Mouse (Mus musculus): ENCODE data around the gene Bhlhe41. TPM values are rescaled to one million over a fixed set of nuclear protein-coding genes. Genes with fewer than 3 reads are reported as not detected.

The Bhlhe41 gene
- polyA plus RNA-seq, 1 experiment = 3.9 TPM

GRCm38 (mm10) chr6:145854756-145855155, 10.6 kb downstream of the Bhlhe41 start:
- H3K79me3 ChIP-seq (ENCODE audit: low read depth) = no peaks in the 10 kb centered on the region
- no peak overlapping the region for H3K4me3 ChIP-seq (ENCODE audit: insufficient read depth, poor library complexity, severe bottlenecking)
- no peak overlapping the region for H3ac ChIP-seq (ENCODE audit: control insufficient read depth, insufficient read length, low read depth)
- no peak for TF ChIP-seq CTCF (IDR thresholded peaks at IDR 0.05; ENCODE audit: control insufficient read depth, insufficient read depth, insufficient read length)
- TF ChIP-seq MYOG (IDR thresholded peaks at IDR 0.05; ENCODE audit: control insufficient read depth, extremely low read depth, insufficient read length) = no peak
- no peak for TF ChIP-seq MYOD1 (IDR thresholded peaks at IDR 0.05; ENCODE audit: control insufficient read depth, insufficient read length, low read depth)
- TF ChIP-seq USF1 (IDR thresholded peaks at IDR 0.05; ENCODE audit: low read depth) = no peak
- TF ChIP-seq MAX (IDR thresholded peaks at IDR 0.05) = no peak
- no peak for TF ChIP-seq CEBPB (IDR thresholded peaks at IDR 0.05; ENCODE audit: low read depth)
- no peak for TF ChIP-seq FOSL1 (IDR thresholded peaks at IDR 0.05; ENCODE audit: insufficient read depth, low read length, poor library complexity, severe bottlenecking)
- no peaks in the 10 kb centered on the region for H3K27me3 ChIP-seq (ENCODE audit: control insufficient read depth, insufficient read depth, insufficient read length)
- H3K36me3 ChIP-seq (ENCODE audit: control insufficient read depth, insufficient read depth) = no peaks in the 10 kb centered on the region
- no peaks in the 10 kb centered on the region for H3K79me2 ChIP-seq (ENCODE audit: control insufficient read depth, insufficient read depth)

DNA sequence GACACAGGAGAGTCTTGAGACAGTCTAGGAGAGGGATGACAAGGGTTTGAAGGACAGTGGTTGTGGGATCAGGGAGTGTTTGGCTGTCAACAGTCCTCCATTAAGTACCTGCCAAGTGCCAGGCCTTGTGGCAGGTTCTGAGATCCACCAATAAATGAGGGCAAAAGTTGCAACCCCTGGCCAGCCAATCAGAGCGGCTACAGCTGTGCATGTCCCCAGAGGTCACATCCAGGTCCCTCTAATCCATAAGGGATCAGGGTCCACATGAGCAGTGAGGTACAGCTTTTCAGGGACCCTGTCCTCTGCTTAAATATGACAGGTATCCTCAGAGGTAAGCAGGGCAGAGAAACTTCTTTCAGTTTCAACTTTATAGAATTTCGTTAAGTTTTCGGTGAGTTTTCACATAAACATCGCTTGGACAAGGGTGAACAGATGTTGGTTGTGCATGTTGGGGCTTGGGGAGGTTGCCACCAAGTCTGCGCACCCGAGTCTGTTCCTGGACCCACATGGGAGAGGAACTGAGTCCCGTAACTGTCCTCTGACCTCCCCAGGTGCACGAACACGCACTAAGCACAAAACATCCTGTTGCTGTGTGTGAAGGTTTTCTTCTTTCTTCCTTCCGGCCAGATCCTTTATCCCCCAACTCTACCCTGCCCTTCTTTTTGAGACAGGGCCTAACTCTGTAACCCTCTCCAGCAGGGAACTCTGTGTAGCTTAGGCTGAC, 11.8 kb downstream of the Bhlhe41 start:
- Histone ChIP-seq H3K79me3 (ENCODE audit: low read depth) (no peaks in the 10 kb centered on the region), H3K27me3 (ENCODE audit: control insufficient read depth, insufficient read depth, insufficient read length) (no peaks in the 10 kb centered on the region), H3K4me3 (ENCODE audit: insufficient read depth, poor library complexity, severe bottlenecking) (no peak overlapping the region), H3K36me3 (ENCODE audit: control insufficient read depth, insufficient read depth) (no peaks in the 10 kb centered on the region), H3K79me2 (ENCODE audit: control insufficient read depth, insufficient read depth) (no peaks in the 10 kb centered on the region), H3ac (ENCODE audit: control insufficient read depth, insufficient read length, low read depth) (no peak overlapping the region)
- TF ChIP-seq MYOG (IDR thresholded peaks at IDR 0.05; ENCODE audit: control insufficient read depth, extremely low read depth, insufficient read length) (no peak), CTCF (IDR thresholded peaks at IDR 0.05; ENCODE audit: control insufficient read depth, insufficient read depth, insufficient read length) (no peak), MYOD1 (IDR thresholded peaks at IDR 0.05; ENCODE audit: control insufficient read depth, insufficient read length, low read depth) (no peak), CEBPB (IDR thresholded peaks at IDR 0.05; ENCODE audit: low read depth) (no peak), MAX (IDR thresholded peaks at IDR 0.05) (no peak), USF1 (IDR thresholded peaks at IDR 0.05; ENCODE audit: low read depth) (no peak)

- H3K27me3 ChIP-seq (ENCODE audit: control insufficient read depth, insufficient read depth, insufficient read length) = no peaks in the 10 kb centered on the region
- H3K36me3 ChIP-seq (ENCODE audit: control insufficient read depth, insufficient read depth) = no peaks in the 10 kb centered on the region
- TF ChIP-seq USF1 (IDR thresholded peaks at IDR 0.05; ENCODE audit: low read depth) (no peak), FOSL1 (IDR thresholded peaks at IDR 0.05; ENCODE audit: insufficient read depth, low read length, poor library complexity, severe bottlenecking) (no peak), MYOD1 (IDR thresholded peaks at IDR 0.05; ENCODE audit: control insufficient read depth, insufficient read length, low read depth) (no peak), MYOG (IDR thresholded peaks at IDR 0.05; ENCODE audit: control insufficient read depth, extremely low read depth, insufficient read length) (no peak), CTCF (IDR thresholded peaks at IDR 0.05; ENCODE audit: control insufficient read depth, insufficient read depth, insufficient read length) (no peak), CEBPB (IDR thresholded peaks at IDR 0.05; ENCODE audit: low read depth) (no peak), MAX (IDR thresholded peaks at IDR 0.05) (no peak)
- no peaks in the 10 kb centered on the region for H3K79me2 ChIP-seq (ENCODE audit: control insufficient read depth, insufficient read depth)
- no peak overlapping the region for H3ac ChIP-seq (ENCODE audit: control insufficient read depth, insufficient read length, low read depth)
- no peaks in the 10 kb centered on the region for H3K79me3 ChIP-seq (ENCODE audit: low read depth)
- no peak overlapping the region for H3K4me3 ChIP-seq (ENCODE audit: insufficient read depth, poor library complexity, severe bottlenecking)
Measured at GRCm38 (mm10) chr6:145852708-145853107, 12.7 kb downstream of the Bhlhe41 start.

- no peaks in the 10 kb centered on the region for H3K79me3 ChIP-seq (ENCODE audit: low read depth)
Measured at GRCm38 (mm10) chr6:145851956-145852355, 13.4 kb downstream of the Bhlhe41 start.

GRCm38 (mm10) chr6:145850789-145851188, 14.6 kb downstream of the Bhlhe41 start:
- TF ChIP-seq CTCF (IDR thresholded peaks at IDR 0.05; ENCODE audit: control insufficient read depth, insufficient read depth, insufficient read length) (no peak), MAX (IDR thresholded peaks at IDR 0.05) (no peak), MYOD1 (IDR thresholded peaks at IDR 0.05; ENCODE audit: control insufficient read depth, insufficient read length, low read depth) (no peak), CEBPB (IDR thresholded peaks at IDR 0.05; ENCODE audit: low read depth) (no peak), MYOG (IDR thresholded peaks at IDR 0.05; ENCODE audit: control insufficient read depth, extremely low read depth, insufficient read length) (no peak), FOSL1 (IDR thresholded peaks at IDR 0.05; ENCODE audit: insufficient read depth, low read length, poor library complexity, severe bottlenecking) (no peak), USF1 (IDR thresholded peaks at IDR 0.05; ENCODE audit: low read depth) (no peak)
- Histone ChIP-seq H3K27me3 (ENCODE audit: control insufficient read depth, insufficient read depth, insufficient read length) (no peaks in the 10 kb centered on the region), H3ac (ENCODE audit: control insufficient read depth, insufficient read length, low read depth) (no peak overlapping the region), H3K4me3 (ENCODE audit: insufficient read depth, poor library complexity, severe bottlenecking) (no peak overlapping the region), H3K79me2 (ENCODE audit: control insufficient read depth, insufficient read depth) (no peaks in the 10 kb centered on the region), H3K79me3 (ENCODE audit: low read depth) (no peaks in the 10 kb centered on the region), H3K36me3 (ENCODE audit: control insufficient read depth, insufficient read depth) (no peaks in the 10 kb centered on the region)

More at GRCm38 (mm10) chr6:145851956-145852355, 13.4 kb downstream of the Bhlhe41 start:
- Histone ChIP-seq H3ac (ENCODE audit: control insufficient read depth, insufficient read length, low read depth) (no peak overlapping the region), H3K79me2 (ENCODE audit: control insufficient read depth, insufficient read depth) (no peaks in the 10 kb centered on the region), H3K27me3 (ENCODE audit: control insufficient read depth, insufficient read depth, insufficient read length) (no peaks in the 10 kb centered on the region), H3K4me3 (ENCODE audit: insufficient read depth, poor library complexity, severe bottlenecking) (no peak overlapping the region), H3K36me3 (ENCODE audit: control insufficient read depth, insufficient read depth) (no peaks in the 10 kb centered on the region)
- TF ChIP-seq CTCF (IDR thresholded peaks at IDR 0.05; ENCODE audit: control insufficient read depth, insufficient read depth, insufficient read length) (no peak), FOSL1 (IDR thresholded peaks at IDR 0.05; ENCODE audit: insufficient read depth, low read length, poor library complexity, severe bottlenecking) (no peak), MYOD1 (IDR thresholded peaks at IDR 0.05; ENCODE audit: control insufficient read depth, insufficient read length, low read depth) (no peak), MAX (IDR thresholded peaks at IDR 0.05) (no peak), USF1 (IDR thresholded peaks at IDR 0.05; ENCODE audit: low read depth) (no peak), MYOG (IDR thresholded peaks at IDR 0.05; ENCODE audit: control insufficient read depth, extremely low read depth, insufficient read length) (no peak), CEBPB (IDR thresholded peaks at IDR 0.05; ENCODE audit: low read depth) (no peak)
